Mouse (Mus musculus) monocyte, adult 5-6 weeks (primary cell): ENCODE measurements around the gene Acbd6. TPM values are rescaled to one million over a fixed set of nuclear protein-coding genes. Genes with fewer than 3 reads are reported as not detected.

ENCODE experiments used
- ATAC-seq: fragments of 153-309, 156-312 bp; replicated peaks from 2 replicates; pipeline ENCODE4 v1.8.0; 2017; ENCODE audit warnings: mild to moderate bottlenecking; ENCODE audit not compliant: low TSS enrichment, insufficient number of reproducible peaks, severe bottlenecking, poor library complexity, low FRiP score
- total RNA-seq: library from RNA; stranded (forward); fragments of 200-1000, 200-491, 200-594 nt; gene quantifications from 3 replicates; pipeline ENCODE4 v1.2.3, GENCODE M21; 2017

The Acbd6 gene
- total RNA-seq, 1 experiment from 2014 or later, result 22.0 TPM

DNA sequence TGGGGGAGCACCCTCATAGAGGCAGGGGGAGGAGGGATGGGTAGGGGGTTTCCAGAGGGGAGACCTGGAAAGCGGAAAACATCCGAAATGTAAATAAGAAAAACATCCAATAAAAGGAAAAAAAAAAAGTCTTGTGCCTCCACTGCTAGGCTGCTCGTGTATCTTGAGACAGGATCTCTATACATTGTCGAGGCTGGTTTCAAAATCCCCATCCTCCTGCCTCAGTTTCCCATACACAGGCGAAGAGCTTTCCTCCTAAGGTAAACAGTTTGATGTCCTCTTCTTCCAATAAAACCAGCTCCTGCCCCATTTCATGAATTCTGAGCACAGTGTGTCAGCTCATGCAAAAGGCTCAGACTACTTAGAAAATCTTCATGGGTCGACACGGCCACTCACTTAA lies 19.9 kb upstream of the Acbd6 start:
- no peak for ATAC-seq

DNA sequence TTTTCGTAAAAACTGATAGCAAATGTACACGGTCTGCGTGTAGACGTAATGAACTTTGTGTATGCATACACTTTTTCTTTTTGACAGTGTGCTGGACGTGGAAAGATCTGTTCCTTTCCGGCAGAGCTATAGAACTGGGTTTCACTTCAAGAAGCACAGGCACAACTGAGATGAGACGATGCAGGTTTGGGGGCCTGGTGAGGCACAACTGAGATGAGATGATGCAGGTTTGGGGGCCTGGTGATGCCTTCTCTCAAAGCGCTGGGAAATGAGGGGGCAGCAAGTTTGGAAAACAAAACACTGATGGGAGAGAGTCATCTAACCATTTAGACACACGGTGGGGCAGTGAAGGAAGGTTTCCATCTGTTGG lies 293 bp upstream of the Acbd6 start:
- ATAC-seq, result no peak; the same call in 1 of the 2 replicates

DNA sequence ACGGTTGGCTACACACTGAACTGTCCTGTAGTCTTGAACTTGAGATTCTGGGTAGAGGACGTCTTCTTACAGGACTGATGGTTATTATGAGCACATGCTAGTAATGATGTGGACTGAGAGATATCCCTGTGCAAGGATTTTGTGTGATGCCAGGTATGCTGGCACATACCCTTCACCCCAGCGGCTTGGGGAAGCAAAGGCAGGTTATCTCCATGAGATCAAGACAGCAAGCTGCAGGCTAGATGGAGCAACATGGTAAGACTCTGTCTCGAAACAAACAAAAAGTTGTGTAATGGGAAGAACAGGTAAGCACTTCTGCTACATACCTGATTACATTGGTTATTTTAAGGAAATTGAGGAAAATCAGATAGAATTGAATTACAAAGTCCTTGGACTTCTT lies 2.1 kb downstream of the Acbd6 start:
- no peak for ATAC-seq

DNA sequence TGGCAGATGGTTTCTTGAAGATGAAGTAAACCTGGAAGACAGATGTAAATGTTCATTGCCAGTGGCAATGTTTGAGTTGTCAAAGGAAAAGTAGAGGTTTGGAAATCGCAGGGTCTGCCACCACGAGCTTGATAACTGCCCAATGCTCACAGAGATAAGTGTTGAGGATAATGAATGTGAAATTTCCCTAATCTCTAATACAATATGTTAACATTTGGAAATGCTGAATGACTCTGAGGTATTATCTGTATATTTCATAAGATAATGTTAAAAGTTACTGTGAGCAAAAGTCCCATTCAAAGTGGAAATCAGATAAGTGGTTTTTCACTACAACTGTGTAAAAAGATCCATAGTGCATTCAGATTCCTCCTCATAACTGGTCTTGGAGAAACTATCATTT lies 2.8 kb downstream of the Acbd6 start:
- ATAC-seq, result no peak

DNA sequence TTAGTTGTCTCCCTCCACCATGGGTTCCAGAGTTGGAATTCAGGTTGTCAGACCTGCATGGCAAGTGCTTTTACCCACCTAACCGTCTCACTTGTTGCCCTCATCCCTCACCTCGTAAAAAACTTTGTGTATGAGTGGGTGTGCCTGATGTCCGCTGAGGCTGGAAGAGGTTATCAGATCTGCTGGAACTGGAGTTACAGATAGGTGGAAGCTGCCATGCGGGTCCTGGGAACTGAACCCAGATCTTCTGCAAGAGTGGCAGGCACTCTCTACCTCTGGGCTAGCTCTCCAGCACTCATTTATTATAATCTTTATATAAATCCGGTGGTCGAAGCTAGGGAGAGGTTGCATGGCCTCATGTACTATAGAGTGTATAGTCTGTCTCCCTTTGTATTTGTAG lies 4.3 kb downstream of the Acbd6 start:
- ATAC-seq, result no peak

DNA sequence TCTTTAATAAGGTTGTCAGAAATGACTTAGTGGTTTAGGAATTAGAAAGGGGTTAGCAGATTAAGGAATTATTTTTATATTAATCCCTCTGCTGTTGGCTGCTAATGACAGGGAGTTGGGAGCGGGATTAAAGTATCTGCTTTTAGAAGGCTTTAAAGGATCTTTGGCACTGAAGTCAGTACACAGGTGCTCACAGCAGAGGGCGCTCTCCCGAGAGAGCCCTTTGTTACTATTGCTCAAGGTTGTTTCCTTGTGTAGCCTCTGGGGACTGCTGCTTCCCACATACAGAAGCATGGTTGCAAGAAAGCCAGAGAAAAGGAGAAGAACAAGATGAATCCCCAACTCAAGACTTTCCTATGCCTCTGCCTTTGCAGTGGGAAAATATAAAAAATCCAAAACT lies 6.8 kb downstream of the Acbd6 start:
- ATAC-seq, result peak; percentile 78; the same call in 1 of the 2 replicates

DNA sequence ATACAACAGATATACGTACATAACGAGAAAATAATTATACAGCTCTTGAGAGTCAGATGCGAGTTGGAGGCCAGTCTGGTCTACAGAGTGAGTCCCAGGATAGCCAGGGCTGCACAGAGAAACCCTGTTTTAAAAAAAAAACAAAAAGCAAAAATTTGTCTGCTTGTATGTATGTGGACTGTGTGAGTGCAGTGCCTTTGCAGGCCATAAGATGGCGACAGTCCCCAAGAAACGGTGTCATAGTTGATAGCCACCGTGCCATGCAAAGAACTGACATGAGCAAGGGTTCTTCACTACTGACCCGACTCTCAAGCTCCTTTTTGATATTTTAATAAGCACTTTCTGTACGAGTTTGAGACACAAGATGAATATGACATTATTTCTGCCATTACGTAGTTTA lies 10.2 kb downstream of the Acbd6 start:
- ATAC-seq, result no peak

DNA sequence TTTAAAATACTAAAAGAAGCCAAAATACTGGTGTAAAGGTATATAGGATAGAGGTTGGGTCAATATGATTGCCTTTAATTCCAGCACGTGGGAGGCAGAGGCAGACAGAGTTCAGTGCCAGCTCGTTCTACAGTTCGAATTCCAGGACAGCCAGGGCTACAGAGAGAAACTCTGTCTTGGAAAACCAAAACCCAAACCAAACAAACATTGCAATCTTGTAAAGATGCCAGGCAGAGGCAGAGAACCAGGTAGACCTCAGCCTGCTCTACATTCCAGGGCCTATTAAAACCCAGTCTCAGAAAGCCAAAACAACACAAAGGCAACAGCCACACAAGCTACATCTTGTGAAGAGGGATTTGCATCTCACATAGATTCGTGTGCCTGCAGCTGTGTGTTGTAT lies 11.4 kb downstream of the Acbd6 start:
- no peak for ATAC-seq

DNA sequence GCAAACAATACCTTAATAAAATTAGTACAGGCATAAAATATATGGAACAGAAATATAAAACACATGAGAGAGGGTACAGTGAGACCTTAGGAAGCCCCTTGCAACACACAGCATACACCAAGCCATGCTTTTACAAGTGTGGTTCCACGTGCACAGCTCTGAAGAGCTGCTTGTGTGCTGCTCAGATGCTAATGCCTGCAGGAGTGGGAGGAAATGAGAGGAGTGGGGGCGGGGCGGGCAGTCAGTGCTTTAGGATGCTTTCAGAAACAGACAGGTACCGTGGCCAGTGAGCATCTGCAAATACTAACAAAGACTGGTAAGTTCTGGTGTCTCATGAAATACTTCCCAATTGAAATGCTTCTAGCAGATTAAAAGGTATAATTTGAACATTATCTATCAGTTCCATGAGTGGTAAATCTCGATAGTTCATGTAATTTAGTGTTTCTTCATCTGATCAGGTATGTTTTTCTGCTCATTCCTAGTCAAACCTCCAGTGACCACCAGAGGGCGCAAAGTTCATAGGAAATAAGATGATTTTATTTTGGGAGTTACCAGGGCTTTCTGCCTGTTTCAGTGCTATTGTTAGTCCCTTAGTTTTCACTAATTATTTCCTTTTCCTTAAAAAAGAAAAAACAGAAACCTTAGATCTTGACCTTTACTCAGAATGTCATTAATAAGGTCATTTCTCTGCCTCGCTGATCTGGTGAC lies 17.2 kb downstream of the Acbd6 start:
- 0 out of 2 replicates have a peak, but pooled peaks have one; percentile 13 for ATAC-seq

DNA sequence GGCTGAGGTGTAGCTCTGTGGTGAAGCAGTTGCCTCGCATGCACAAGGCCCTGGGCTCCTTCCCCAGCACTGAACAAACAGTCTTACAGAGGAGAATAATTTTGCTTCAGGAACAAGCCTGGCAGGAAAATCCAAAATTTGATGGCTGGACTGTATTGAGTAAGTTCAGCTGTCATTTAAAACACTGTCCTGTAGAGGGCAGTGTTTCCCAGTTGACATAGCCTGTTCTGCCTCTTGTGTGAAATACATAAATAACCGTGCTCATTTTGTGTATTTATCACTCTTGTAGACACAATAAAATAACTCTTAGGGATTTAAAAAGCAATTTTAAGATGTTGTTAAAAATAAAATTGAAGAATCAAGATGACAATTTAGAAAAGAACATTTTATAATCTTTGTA lies 18.5 kb downstream of the Acbd6 start:
- ATAC-seq, result peak; percentile 68; the same call in 1 of the 2 replicates

DNA sequence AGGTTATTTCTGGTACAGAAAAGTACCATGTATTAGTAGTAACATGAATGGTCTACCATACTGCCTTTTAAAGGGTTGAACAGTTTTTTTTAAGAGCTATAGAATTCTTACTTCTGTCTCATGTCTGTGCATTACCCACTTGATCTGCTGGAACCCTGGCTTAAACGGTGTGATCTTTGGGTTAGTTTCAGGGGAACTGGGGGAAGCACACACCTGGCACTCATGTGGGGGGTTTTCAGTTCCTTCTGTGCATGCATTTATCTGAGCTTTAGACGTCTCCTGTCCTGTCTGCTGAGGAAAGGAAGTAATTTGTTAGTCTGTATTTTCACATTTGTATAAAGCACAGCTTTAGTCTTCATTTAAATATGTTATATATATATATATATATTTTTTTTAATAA lies 19.4 kb downstream of the Acbd6 start:
- ATAC-seq, result no peak

DNA sequence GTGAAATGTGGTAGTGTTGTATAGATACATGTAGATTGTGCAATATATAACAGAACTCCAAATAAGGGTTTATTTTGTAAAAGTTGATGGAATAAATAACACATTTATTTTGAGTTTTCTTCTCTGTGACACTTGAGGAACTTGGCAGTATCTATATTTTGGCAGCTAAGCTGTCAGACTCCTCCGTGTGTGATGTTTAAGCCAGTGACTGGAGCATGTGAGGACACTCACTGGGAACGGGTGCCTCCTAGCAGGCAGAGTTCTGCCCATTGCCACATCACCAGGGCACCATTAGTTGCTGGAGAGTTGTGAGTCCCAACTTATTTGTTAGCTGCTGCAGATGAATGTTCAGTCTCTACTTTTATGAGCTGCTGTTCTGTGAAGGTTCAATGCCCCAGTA lies 30.0 kb downstream of the Acbd6 start:
- ATAC-seq, result no peak

DNA sequence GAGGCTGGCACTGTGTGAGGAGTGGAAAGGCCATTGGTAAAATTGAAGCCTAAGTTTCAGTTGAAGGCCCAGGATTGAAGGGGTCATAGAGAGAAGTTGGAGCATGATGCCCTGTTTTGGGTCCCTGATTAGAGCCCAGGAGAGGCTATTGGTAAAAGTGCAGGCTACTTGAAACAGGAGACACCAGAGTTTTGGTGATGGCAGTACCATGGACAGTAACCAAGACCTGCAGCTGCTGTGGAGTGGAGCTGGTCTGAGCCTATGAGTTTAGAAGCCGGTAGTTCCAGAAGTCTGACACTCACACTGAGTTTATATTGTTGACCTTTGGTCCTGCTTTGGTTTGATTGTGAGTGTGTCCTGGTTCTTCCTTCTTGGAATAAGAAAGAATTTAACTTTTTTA lies 36.2 kb downstream of the Acbd6 start:
- ATAC-seq, result no peak

DNA sequence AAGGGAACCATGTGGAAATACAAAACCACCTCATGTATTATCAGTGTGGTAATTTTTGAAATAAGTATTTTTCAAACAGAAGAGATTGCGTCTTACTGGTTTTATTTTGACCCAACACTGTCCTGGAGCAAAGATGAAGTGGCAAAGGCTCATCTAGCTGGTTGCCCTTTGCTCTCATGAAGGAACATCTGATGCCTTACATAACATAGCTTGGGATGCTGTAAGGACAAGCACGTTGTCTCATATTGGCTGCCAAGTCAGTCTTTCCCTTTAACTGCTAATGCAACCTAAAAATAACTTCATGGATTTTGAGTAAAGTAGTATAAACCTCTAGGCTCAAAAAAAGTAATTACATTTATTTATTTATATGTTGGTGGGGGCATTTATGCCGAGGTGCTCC lies 38.7 kb downstream of the Acbd6 start:
- no peak for ATAC-seq

DNA sequence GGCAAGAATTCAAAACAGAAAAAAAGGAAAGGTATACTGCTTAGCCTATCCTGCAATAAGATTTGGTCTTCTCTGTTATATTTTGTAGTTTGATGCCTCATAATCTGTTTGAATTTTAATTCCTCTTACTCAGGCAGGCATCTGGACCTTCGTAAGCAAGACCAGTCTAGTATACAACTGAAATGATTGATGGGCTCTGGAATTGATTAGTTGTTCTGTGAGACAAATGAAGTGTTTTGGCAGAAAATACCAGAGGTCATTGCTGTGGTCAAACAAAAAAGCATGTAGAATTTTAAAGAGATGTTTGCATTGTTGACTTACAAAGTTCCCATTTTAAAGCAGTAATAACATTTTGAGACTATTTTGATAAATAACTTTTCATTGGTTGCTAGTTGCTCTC lies 46.8 kb downstream of the Acbd6 start:
- no peak for ATAC-seq

DNA sequence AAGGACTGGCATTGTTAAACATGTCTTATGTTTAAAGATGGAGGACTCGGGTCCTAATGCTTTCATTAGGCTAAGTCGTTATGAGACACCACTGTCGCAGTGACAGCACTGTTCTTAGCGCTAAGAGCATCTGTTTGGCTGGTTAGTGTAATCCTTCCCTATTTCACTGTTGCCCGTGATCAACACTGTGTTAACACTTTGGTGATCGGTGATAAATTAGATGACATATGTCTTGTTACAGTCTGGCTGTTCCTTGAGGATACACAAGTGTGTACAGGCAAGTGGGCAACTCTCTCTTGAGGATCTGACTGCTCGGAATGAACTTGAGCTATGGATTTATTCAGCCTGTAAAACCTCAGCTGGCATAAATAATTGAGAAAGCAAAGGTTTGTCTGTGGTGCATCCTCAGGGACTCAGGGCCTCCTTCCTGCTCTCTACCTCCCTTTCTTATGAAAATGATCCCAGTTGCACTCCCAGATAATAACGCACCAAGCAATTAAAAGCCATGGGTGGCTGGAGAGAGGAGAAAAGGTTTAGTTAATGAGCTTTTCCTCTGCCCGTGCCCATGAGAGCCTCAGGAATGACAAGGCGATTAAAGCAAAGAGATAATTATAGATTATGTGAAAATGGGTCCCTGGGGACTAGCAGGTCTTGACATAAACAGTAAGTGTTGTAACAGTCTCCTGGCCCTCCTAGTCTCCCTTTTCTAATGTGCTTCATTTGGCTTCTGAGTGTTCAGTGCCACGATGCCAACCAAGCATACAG lies 47.7 kb downstream of the Acbd6 start:
- ATAC-seq, result no peak

DNA sequence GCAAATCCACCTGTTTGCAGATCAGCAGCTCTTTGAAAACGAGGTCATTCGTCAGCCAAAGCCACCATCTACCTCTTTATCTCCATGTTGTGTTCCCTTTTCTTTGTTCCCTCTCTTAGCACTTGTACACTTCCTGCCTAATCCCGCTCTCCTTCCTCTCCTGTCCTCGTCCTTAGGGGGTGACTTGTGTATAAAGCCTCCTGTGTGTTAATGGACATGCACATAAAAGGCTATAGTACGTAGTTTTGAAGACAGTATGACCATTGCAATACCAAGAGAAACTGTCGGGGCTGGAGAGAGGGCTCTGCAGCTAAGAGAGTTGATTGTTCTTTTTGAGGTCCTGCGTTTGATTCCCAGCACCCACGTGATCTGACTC lies 48.2 kb downstream of the Acbd6 start:
- no peak for ATAC-seq

DNA sequence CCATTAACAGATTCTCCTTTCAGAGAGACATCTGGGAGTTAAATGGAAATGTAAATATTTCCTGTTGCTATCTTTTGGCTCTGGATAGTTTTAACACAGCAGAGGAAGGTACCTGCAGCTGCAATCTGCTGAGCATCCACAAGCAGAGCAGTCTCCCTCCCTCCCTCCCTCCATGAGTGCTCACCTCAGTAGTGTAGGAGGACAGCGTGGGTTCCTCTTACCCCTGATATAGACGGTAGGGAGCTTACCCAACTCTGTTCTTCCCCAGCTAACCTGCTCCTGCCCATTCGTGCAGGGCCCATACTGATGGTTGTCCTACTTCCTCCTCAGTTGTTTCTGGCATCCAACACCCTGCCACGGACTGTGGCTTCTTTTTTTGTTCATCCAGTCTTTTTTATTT lies 50.6 kb downstream of the Acbd6 start:
- no peak for ATAC-seq

DNA sequence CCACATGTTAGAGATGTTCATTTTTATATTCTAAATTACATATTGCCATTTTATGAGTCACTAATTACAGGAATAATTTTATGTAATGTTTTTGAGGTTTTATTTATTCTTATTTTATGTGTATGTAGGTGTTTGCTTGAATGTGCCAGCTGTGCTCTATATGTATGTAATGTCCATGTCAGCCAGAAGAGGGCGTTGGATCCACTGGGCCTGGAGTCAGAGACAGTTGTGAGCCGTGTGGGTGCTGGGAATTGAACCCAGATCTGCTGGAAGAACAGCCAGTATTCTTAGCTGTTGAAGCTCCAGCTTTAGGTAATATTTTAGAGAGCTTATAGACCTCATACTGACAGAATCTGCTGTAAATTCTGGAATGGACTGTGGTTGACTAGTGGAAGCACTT lies 56.5 kb downstream of the Acbd6 start:
- ATAC-seq, result no peak

DNA sequence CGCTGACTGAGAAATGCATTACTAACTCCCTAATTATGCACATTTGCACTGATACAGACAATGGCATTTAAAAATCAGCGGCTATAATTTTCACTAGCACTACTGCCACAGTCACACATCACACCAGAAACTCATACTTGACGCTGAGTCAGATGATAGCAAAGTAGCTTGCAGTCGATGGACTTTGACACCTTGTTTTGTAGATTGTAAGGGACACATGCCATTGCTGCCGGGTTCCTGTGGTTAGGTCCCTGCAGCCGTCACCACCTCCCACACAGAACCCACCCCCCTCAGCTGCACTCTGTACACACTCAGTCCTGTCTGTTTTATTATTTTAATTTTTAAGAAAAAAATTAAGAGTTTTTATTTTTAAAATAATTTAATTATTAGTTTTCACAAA lies 63.2 kb downstream of the Acbd6 start:
- no peak for ATAC-seq
